Mouse (Mus musculus): ENCODE measurements around the gene Nkain2.

GRCm38 (mm10) chr10:32283690-32284089 lies 606.6 kb downstream of the Nkain2 start:
- no peak for TF ChIP-seq CTCF (IDR thresholded peaks at IDR 0.05; ENCODE audit: extremely low read depth, insufficient read depth, low read length)
- TF ChIP-seq POLR2A (IDR thresholded peaks at IDR 0.05; ENCODE audit: extremely low read depth, insufficient read depth, low read length), result no peak

Measured in cortical plate, adult 2 months (tissue).